Mouse (Mus musculus) embryo, embryonic 10 days (tissue): ENCODE data around the gene Hivep3.
A peak's percentile ranks its signal among the peaks of the same experiment; 100 is the strongest.

Experiments
- DNase-seq: peaks from one replicate; pipeline ENCODE4 v3.0.0-alpha.2; 2015; ENCODE audit warnings: low spot score

Hivep3 gene

DNA sequence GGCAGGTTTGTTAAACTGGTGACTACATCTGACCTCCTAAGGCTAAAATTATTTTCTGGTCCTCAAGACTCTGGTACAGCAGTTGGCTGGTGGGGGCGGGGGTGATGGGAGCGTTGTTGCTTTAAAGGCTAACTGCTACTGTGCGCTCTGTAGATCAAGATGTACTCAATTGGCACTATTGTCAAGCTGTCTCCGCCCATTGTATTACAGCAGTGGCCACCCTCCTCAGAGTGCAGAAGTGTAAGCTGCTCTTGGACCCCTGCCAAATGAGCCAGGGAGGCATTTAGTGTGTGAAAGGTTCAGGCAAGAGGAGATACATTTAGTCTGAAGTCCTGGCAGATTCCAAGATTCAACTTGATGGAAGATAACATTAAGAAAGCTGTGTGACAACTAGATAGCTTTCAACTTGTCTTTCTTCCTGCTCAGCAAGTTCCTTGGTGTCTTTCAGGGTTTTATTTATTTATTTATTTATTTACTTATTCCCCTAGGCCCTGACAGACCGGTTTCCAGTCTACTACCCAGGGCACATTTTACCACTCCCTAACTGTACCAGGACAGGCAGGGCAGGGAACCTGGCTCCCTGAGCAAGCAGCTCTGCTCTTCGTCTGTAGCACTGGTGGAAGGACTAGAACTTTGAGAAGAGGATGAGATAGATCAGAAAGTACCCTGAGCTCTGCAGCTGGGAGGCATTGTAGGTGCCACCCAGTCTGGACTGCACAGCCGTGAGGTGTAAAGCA, 83.2 kb downstream of the Hivep3 start:
- no peak for DNase-seq

DNA sequence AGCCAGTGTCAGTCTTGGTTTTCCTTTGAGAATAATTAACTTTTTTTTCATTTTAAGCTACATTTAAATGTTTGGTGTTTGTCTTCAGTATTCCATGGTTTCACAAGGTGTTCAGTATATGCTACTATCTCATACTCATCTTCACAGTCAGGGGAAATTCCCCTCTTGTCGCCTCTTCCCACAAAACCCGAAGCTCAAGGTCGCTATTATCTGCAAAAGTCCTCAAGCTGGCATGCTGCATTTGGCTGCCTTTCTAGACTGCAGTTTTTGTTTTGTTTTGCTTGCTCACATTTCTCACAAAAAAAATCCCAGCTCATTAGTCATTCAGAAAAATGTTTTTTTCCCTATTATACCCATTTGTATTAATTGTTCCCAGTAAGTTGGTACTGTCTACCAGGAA, 92.4 kb downstream of the Hivep3 start:
- DNase-seq: no peak

GRCm38 (mm10) chr4:119828386-119828785, 94.8 kb downstream of the Hivep3 start:
- DNase-seq: no peak

DNA sequence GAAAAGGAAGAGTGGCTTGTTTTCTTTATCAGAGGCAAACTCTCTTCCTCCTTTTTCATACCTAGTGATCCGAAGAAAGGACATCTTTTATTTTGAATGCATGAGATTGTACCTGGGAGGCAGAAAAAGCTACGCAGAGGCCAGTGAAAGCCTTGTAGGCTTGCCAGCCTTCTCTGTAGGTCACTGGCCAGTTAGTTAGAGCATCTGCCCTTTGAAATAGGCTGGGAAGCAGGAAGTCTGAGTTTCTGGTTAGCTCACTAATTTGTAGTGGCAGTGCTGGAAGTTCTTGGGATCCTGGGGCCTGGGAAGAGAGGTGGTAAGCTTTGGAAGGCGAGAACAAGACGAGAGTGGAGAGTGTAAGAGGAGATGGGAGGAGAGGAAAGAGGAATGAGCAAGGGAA, 95.4 kb downstream of the Hivep3 start:
- no peak for DNase-seq

DNA sequence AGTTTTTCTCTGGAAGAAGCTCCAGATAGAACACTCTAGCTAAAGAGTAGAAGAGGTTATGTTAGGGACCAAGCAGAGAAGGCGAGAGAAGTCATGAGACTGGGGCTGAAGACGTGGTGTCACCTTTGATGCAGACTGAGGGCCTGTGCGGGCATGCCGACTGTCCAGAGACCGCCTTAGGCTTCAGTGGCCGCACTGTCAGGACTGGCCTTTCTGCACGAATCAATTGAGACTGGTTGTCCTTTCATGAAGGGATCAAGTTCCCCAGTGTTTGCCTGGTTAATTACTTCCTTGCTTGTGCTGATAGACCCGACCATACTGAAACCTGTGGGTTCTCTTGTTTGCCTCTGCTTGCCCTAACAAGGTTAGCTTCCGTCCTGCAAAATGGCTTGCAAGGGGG, 99.7 kb downstream of the Hivep3 start:
- peak; percentile 52 for DNase-seq

DNA sequence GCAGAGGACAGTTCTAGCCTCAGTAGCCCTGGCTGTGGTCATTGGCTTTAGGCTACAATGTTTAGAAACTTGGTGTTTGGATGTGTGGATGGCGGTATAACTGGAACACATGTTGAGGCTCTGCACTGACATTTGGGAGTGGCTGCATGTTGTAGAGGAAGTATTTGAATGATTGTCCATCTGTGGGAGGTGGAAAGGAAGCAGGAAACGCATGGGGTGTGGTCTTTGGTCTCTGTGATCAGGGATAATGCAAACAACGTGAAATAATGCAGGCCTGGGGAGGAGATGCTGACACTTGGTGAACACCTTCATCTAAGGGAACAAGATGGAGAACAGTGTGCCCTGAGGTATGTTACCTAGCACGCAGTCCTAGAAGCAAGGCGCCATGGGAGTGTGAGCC, 100.3 kb downstream of the Hivep3 start:
- DNase-seq: no peak

- DNase-seq: no peak
These were observed 102.6 kb downstream of the Hivep3 start for GRCm38 (mm10) chr4:119836181-119836580.

DNA sequence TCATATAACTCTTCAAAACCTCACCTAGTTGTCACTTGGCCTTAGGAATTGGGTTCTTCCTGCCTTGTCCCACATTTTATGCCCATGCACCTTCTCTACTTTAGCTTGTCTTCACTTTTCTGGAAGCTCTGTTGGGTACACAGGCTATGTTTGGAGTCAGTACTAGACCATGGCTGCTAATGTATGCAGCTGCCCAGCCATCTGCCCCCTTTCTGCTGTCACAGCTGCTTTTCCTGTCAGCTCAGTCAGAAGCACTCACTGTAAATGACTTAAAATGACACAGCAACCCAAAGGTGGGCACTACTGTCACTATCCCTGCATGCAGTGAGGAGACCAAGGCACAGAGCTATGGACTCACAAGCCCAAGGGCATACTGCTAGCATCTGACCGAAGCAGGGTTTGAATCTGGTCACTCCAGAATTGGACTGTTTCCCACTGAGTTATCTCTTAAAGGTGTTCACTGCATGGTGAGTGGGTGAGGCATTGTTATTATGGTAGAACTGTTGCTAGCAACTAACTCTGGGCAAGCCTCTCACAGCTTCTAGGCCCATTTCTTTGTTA, 104.0 kb downstream of the Hivep3 start:
- no peak for DNase-seq

- DNase-seq: no peak
These were observed 104.7 kb downstream of the Hivep3 start for GRCm38 (mm10) chr4:119838308-119838707.

GRCm38 (mm10) chr4:119843294-119843693, 109.7 kb downstream of the Hivep3 start:
- DNase-seq: no peak

DNA sequence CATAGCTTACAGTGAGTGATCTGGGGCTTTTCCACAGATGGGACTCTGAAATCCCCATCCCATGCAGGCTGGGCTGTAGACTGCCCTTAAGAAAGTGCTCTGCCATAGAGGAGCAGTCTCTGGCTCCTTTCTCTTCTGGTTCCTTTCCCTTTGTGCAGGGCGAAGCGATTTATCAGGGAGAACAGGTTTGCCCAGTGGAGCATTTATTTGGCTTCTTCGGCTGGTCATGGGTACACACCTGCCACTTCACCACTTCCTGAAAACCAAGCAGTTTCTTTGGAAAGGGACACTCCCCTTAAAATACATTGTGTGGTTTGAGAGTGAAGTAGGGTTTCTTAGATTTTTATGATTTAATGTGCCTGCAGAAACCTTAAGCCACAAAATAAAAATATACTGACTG, 110.7 kb downstream of the Hivep3 start:
- DNase-seq: no peak

GRCm38 (mm10) chr4:119845596-119846161, 112.1 kb downstream of the Hivep3 start:
- DNase-seq: no peak

DNA sequence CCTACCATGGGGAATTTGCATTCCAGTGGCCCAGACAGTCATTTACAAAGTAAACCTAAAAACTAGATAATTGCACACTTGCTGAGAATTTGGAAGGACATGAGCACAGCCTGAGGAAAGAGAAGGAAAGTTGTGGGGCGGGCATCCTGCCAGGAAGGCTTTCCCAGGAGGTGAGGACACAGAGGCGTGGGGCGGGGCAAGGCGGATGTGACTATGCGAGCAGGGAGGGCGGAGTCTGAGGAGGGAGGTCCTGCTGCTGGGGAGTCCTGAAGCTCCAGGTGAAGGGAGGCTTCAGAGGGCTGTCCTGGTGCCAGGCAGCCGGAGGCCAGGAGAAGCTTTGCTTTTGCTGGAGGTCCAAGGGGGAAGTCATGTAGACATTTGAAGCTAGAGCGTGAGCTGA, 118.9 kb downstream of the Hivep3 start:
- no peak for DNase-seq

DNA sequence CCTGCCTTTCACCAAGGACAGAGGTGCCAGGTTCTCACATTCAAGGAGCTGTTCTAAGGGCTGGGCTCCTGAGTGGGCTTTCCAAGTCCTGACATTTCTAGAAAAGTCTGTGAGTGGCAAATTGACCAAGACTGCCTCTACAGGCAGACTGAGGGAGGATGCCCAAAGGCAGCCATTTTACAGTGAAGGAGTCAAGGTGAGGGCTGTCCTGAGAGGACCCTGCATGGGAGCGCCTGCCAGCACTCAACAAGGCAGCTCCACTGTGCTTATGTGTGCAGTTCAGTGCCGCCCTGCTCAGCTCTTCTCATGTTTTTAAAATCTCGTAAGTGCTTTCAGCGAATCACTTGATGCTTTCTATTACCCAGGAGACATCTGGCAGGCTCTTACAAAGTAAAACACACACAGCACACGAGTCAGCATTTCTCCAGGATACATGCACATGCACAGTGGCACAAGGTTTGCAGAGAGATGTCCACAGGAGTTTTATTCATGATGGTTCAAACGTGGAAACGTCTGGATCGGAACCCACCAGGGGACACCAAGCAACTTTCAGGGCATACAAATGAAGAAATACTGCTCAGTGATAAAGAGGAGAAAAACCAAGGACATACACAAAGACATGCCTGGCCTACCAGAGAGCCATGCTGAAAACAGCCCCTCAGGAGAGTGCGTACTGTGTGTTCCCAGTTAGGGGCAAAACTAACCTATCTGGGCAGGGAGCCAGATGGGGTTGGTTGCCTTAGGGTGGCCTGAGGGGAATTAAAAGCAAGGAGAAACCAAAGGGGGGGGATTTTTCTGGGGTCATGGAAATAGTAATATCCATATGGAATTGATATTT, 120.9 kb downstream of the Hivep3 start:
- DNase-seq: peak; percentile 8

DNA sequence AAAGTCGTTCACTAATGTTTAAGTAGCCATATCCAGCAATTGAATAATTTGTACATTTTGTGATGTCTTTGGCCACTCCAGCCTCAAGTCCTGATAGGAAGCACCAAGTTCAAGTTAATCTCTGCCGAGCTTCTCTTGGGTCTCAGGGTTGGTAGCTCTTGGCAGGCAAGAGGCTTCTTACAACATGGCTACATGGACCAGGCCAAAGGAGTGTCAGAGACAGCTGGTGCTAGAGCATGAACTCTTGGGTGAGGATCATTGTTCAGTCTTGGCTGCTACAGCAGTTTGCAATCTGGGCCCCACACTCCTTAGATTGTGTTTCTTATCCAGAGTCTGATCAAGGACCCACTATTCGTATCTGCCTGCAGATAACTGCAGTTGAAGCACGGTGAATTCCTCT, 125.9 kb downstream of the Hivep3 start:
- DNase-seq: no peak

- DNase-seq: no peak
These were observed 127.4 kb downstream of the Hivep3 start for GRCm38 (mm10) chr4:119861001-119861400.

DNA sequence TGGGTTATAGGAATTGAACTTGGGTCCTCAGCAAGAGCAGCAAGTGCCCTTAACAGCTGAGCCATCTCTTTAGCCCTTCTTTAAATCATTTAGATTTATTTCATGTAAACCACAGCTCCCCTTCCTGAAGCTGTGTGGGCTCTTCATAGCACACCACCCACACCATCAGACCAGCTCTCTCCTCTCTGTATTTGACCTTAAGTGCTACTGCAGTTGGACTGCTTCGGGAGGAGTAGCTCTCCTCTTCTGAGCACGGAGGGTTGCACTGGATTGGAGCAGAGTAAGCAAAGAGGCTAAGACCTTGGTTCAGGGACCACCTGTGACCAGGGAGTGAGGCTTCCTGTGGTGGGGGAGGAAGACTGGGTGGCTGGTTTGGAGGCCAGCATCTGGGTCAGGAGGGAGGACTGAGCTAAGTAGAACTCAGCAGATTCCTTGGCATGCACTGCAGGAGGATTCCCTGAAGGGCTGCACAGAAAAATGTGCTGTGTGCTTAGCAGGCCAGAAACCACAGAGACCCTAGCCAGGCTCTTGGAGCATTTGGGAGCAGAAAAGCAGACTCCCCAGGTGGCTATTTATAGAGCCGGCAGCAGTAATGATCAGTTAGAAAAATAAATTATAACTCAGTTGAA, 132.4 kb downstream of the Hivep3 start:
- DNase-seq: no peak

DNA sequence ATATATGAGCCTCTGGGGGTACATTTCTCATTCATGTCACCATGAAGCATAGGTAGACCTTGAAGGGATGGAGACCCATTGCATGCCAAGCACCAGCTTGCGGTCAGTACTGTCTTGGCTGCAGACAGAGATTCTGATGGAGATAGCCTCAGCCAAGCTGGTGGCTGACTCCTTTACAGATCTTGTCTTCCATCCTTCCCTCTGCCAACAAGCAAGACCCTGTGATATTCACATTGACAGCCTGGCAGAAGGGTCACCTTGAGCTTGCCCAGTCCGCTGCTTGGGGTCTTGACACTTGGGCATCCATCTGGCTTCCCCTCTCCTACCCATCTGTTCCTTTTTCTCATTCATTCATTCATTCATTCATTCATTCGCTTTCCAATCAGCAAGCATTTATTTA, 133.5 kb downstream of the Hivep3 start:
- no peak for DNase-seq

DNA sequence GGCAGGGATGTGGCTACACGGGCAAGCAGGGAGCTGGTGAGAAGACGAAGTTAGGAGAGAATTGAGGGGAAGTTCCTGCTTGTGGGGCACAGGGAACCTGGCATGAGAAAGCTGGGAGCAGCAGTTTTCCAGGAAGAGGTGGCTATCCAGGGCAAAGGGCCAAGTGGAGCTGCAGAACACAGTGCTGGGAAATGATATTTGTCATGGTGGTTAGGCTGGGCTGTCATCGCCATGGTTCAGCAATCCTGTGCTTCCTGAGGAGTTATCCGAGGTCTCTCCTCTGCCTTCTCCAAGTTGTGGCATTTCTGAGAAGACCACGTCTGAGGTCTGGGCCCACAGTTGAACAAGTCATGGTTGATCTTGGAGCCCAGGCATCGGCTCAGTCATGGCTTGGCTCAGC, 136.8 kb downstream of the Hivep3 start:
- no peak for DNase-seq

DNA sequence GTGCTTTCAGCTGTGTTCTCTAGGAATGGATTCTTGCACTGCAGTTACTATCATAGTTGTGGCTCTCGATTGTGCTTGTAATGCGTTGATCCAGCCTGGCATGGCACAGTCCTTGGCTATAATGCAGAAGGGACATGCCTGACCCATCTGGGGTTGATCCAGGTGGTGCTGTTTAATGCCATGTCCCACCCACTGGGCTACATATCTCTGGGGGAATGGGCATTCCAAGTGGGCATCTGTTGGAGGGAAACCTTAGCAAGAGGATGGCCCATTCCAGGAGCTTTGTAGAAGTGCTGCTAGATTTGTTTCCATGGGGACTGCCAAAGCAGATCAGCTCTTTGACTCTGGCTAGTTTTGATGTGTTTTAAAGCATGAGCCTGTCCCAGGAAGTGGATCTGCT, 137.9 kb downstream of the Hivep3 start:
- DNase-seq: no peak

GRCm38 (mm10) chr4:119871861-119872582, 138.4 kb downstream of the Hivep3 start:
- no peak for DNase-seq

- DNase-seq: no peak
These were observed 140.4 kb downstream of the Hivep3 start for GRCm38 (mm10) chr4:119873935-119874334.
